Mouse (Mus musculus) midbrain, embryonic 14.5 days (tissue): ENCODE measurements around the gene Ncoa1. TPM values are rescaled to one million over a fixed set of nuclear protein-coding genes. Genes with fewer than 3 reads are reported as not detected.
"Not testable (repeated sequence)": the region's sequence is repeated elsewhere in the genome, so short reads cannot be mapped to it uniquely, and the experiment has no call there.

Experiments used
- ATAC-seq: fragments of 200-750 bp; cut with Nextera tagmentation; 2 replicates; pipeline ENCODE4 v1.8.0; 2017; ENCODE audit warnings: moderate number of reproducible peaks, moderate library complexity; ENCODE audit not compliant: low FRiP score, low TSS enrichment
- DNase-seq: peaks from one replicate; pipeline ENCODE4 v3.0.0-alpha.2; 2015
- H3K27ac ChIP-seq: fragments of 300-500 bp; sonication (generic); replicated peaks from 2 replicates; pipeline ENCODE4 v1.5.1; 2014; ENCODE audit warnings: mild to moderate bottlenecking, low read depth, low read length, moderate library complexity
- H3K27me3 ChIP-seq: fragments of 300-500 bp; sonication (generic); 2 replicates; pipeline ENCODE4 v1.6.1; 2014; ENCODE audit warnings: low read length, control low read depth, mixed read lengths; ENCODE audit not compliant: control insufficient read depth, insufficient read depth
- H3K36me3 ChIP-seq: fragments of 300-500 bp; sonication (generic); 2 replicates; pipeline ENCODE4 v1.6.1; 2014; ENCODE audit warnings: low read length, control low read depth; ENCODE audit not compliant: control insufficient read depth, insufficient read depth
- H3K4me1 ChIP-seq: fragments of 300-500 bp; sonication (generic); 2 replicates; pipeline ENCODE4 v1.6.1; 2014; ENCODE audit warnings: mild to moderate bottlenecking, antibody characterized with exemption, low read length, control low read depth; ENCODE audit not compliant: control insufficient read depth, insufficient read depth
- H3K4me2 ChIP-seq: fragments of 300-500 bp; sonication (generic); 2 replicates; pipeline ENCODE4 v1.6.1; 2014; ENCODE audit warnings: mild to moderate bottlenecking, low read length, moderate library complexity
- H3K4me3 ChIP-seq: fragments of 300-500 bp; sonication (generic); replicated peaks from 2 replicates; pipeline ENCODE4 v1.5.1; 2014; ENCODE audit warnings: low read depth, low read length
- H3K9ac ChIP-seq: fragments of 300-500 bp; sonication (generic); replicated peaks from 2 replicates; pipeline ENCODE4 v1.6.1; 2014; ENCODE audit warnings: mild to moderate bottlenecking, low read length, moderate library complexity
- H3K9me3 ChIP-seq: fragments of 300-500 bp; sonication (generic); 2 replicates; pipeline ENCODE4 v1.6.1; 2016; ENCODE audit warnings: low read length, control low read depth, mixed read lengths; ENCODE audit not compliant: control insufficient read depth
- WGBS: fragments of 180-500 bp; shearing (Covaris S2); extraction: QIAGEN DNeasy Blood & Tissue Kit; methylation state at CpG from one replicate; pipeline ENCODE4 v1.1.7; 2014; 5-methylcytosine and 5-hydroxymethylcytosine counted together
- polyA plus RNA-seq: library from polyadenylated mRNA; unstranded; fragments of >200 nt; fragmentation: Nextera tagmentation; extraction: Ambion mirVana; gene quantifications from 2 replicates; pipeline ENCODE4 v1.2.1, GENCODE M21; 2014

Gene Ncoa1
- polyA plus RNA-seq, 1 experiment from 2014 or later: 13.9 TPM

- Histone ChIP-seq H3K9me3 (no peaks in the 10 kb centered on the region), H3K36me3 (no peaks in the 10 kb centered on the region), H3K27me3 (no peaks in the 10 kb centered on the region), H3K4me3 (no peak overlapping the region), H3K9ac (no peak overlapping the region), H3K27ac (no peak overlapping the region), H3K4me1 (peaks cover 9% of the 10 kb centered on the region; the same call in 1 of the 2 replicates), H3K4me2 (no peak overlapping the region)
- 45% methylated on average over 6 of the region's 6 CpGs for WGBS
- peak; percentile 14 for DNase-seq
- ATAC-seq: no peak
Observed at GRCm38 (mm10) chr12:4374816-4375493, 102.0 kb downstream of the Ncoa1 start.

GRCm38 (mm10) chr12:4371406-4371805 is 105.6 kb downstream of the Ncoa1 start:
- Histone ChIP-seq H3K27ac (no peak overlapping the region), H3K4me3 (no peak overlapping the region), H3K9me3 (no peaks in the 10 kb centered on the region), H3K4me2 (no peak overlapping the region), H3K4me1 (peaks cover 6% of the 10 kb centered on the region; the same call in 1 of the 2 replicates), H3K27me3 (no peaks in the 10 kb centered on the region), H3K9ac (no peak overlapping the region), H3K36me3 (no peaks in the 10 kb centered on the region)
- no peak for DNase-seq
- ATAC-seq: no peak
- WGBS: 53% methylated on average over 1 of the region's 1 CpGs

GRCm38 (mm10) chr12:4365951-4366350 is 111.0 kb downstream of the Ncoa1 start:
- WGBS: 98% methylated on average over 1 of the region's 1 CpGs
- Histone ChIP-seq H3K9me3 (no peaks in the 10 kb centered on the region), H3K4me3 (no peak overlapping the region), H3K4me2 (no peak overlapping the region), H3K27ac (no peak overlapping the region), H3K36me3 (no peaks in the 10 kb centered on the region), H3K9ac (no peak overlapping the region), H3K27me3 (no peaks in the 10 kb centered on the region), H3K4me1 (no peaks in the 10 kb centered on the region)
- no peak for ATAC-seq
- no peak for DNase-seq

DNA sequence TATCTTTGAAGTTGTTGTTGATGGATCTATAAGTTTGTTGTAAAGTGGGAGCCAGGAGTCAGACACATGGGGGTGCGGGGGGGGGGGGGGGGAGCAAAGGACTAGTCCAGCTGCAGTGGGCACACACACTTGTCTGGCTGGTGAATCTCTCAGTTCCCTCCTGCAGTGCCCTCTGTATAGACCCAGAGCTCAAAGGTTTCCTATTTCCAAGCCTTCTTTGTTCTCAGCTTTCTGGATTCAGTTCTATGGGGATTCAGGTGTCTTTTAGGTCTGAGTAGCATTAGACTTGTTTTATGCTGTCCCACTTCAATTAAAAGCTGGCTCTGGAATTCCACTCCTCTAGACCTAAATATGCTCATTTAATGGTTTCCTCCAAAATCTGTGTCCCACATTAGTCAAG is 117.5 kb downstream of the Ncoa1 start:
- 40% methylated on average over 1 of the region's 1 CpGs for WGBS
- DNase-seq (no peak), ATAC-seq (no peak)
- H3K9me3 ChIP-seq: no peaks in the 10 kb centered on the region
- no peak overlapping the region for H3K9ac ChIP-seq
- H3K4me1 ChIP-seq: no peaks in the 10 kb centered on the region
- no peak overlapping the region for H3K4me3 ChIP-seq
- no peak overlapping the region for H3K27ac ChIP-seq
- no peaks in the 10 kb centered on the region for H3K27me3 ChIP-seq
- H3K4me2 ChIP-seq: no peak overlapping the region
- H3K36me3 ChIP-seq: no peaks in the 10 kb centered on the region

DNA sequence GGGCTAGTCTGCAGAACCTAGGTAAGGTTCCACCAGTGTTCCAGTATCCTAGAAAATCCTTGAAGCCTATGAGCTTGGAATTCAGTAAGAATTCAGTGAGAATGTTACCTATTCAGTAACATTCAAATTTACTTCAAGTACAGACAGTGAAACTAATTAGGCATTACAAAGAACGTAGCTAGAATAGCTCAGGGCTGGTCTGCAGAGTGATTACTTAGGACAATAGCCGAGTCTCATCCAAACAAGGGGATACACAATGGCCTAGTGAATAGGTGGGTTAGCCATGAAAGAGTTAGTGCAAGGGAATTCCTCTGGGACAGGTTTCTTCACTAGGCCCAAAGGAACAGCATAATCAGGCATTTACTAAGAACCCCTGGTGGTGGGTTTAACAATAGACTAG is 118.3 kb downstream of the Ncoa1 start:
- H3K4me3 ChIP-seq, H3K9ac ChIP-seq, DNase-seq, H3K9me3 ChIP-seq, H3K27me3 ChIP-seq, H3K27ac ChIP-seq, H3K4me2 ChIP-seq, H3K36me3 ChIP-seq, H3K4me1 ChIP-seq, ATAC-seq: not testable (repeated sequence)
- WGBS: 19% methylated on average over 2 of the region's 2 CpGs

DNA sequence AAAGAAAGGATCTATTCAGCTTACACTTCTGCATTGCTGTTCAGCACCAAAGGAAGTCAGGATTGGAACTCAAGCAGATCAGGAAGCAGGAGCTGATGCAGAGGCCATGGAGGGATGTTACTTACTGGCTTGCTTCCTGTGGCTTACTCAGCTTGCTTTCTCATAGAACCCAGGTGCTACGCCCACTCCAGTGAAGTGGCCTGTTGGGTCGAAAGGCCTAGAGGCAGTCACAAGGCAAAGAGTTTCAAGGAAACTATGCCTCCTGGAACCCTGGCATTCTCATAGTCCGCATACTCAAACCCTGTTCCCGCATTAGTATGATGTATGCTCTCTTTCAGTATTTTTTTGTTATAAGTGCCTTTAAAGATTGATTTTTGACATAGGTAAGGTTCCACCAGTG is 118.9 kb downstream of the Ncoa1 start:
- H3K4me2 ChIP-seq: no peak overlapping the region
- H3K9ac ChIP-seq: no peak overlapping the region
- H3K27ac ChIP-seq: no peak overlapping the region
- DNase-seq (no peak), ATAC-seq (no peak)
- no peaks in the 10 kb centered on the region for H3K4me1 ChIP-seq
- no peaks in the 10 kb centered on the region for H3K27me3 ChIP-seq
- H3K36me3 ChIP-seq: no peaks in the 10 kb centered on the region
- H3K4me3 ChIP-seq: no peak overlapping the region
- H3K9me3 ChIP-seq: no peaks in the 10 kb centered on the region
- 96% methylated on average over 4 of the region's 4 CpGs for WGBS

DNA sequence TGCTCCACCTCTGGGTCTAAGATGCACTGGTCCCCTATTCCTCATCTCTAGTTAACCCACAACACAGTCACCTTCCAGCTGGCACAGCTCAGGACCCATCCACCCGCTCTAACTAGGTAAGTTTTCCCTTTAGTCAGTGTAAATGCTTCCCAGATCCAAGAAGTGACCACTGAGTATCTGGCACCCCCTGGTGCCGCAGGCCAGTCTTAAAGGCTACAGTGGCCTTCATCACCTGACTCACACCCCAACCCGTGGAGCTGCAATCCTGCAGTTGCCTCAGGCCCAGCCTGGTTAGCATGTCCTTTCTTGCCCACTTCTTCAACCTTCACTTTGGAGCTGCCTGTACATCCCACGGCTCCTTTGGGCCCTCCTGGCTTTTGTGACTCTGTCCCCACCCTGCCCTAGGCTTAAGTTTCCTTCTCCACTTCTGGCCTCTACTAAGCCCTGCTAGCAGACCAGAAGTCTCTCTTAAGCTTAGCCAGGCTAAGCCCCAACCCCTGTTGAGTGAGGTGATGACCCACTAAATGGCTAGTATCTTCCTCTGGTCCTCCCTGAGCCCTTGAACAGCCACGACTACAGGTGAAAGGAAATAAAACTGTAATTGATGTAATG is 120.0 kb downstream of the Ncoa1 start:
- 90% methylated on average over 5 of the region's 5 CpGs for WGBS
- Histone ChIP-seq H3K4me3 (no peak overlapping the region), H3K4me2 (no peak overlapping the region)

GRCm38 (mm10) chr12:4355019-4355730 is 121.8 kb downstream of the Ncoa1 start:
- no peak overlapping the region for H3K4me2 ChIP-seq
- no peak overlapping the region for H3K27ac ChIP-seq
- DNase-seq: no peak
- no peaks in the 10 kb centered on the region for H3K4me1 ChIP-seq
- H3K9ac ChIP-seq: no peak overlapping the region
- H3K9me3 ChIP-seq: no peaks in the 10 kb centered on the region
- H3K27me3 ChIP-seq: no peaks in the 10 kb centered on the region
- 85% methylated on average over 2 of the region's 2 CpGs for WGBS
- H3K4me3 ChIP-seq: no peak overlapping the region
- H3K36me3 ChIP-seq: no peaks in the 10 kb centered on the region
- no peak for ATAC-seq

More for the DNA sequence above, 120.0 kb downstream of the Ncoa1 start:
- Histone ChIP-seq H3K27me3 (no peaks in the 10 kb centered on the region), H3K4me1 (no peaks in the 10 kb centered on the region), H3K9ac (no peak overlapping the region), H3K36me3 (no peaks in the 10 kb centered on the region), H3K9me3 (no peaks in the 10 kb centered on the region), H3K27ac (no peak overlapping the region)
- ATAC-seq (no peak), DNase-seq (no peak)
